Mouse (Mus musculus): ENCODE results near the gene Ptafr.

DNA sequence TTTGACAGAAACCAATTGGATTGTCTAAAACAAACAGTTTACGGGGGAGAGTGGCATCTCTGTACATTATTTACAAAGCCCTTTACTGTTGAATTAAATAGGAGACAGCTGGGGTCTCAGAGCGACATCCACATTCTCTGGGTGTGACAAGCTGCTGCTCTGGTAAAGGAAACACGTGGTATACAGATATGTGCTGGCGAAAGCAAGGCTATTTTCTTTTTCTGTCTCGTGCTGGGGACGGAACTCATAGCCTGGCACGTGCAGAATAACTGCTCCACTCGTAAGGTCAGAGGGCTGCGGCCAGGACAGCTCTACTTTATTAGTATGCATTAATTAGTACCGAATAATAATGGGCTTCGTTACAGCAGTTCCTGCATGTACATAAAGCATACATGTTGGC, 9.5 kb downstream of the Ptafr start:
- no peak for TF ChIP-seq MAX (IDR thresholded peaks at IDR 0.05; ENCODE audit: low read depth)
- no peak for TF ChIP-seq TCF12 (IDR thresholded peaks at IDR 0.05; ENCODE audit: insufficient read depth, poor library complexity, severe bottlenecking)
- TF ChIP-seq E2F4 (IDR thresholded peaks at IDR 0.05; ENCODE audit: insufficient read depth) = no peak
- TF ChIP-seq POLR2A (IDR thresholded peaks at IDR 0.05; ENCODE audit: insufficient read length, low read depth) = no peak
- no peak for TF ChIP-seq MYOD1 (IDR thresholded peaks at IDR 0.05; ENCODE audit: control insufficient read depth in 1 of 3, insufficient read length in 2 of 3, low read depth in 2 of 3)
- TF ChIP-seq USF1 (IDR thresholded peaks at IDR 0.05; ENCODE audit: low read depth) = no peak
- no peak for TF ChIP-seq MYOG (IDR thresholded peaks at IDR 0.05; ENCODE audit: control insufficient read depth in 1 of 3, insufficient read depth in 1 of 3, insufficient read length in 2 of 3, low read depth in 2 of 3)
